Mouse (Mus musculus) small intestine, adult 2 months (tissue): ENCODE results near the gene Fam117b.

Experiments
- CTCF ChIP-seq: fragments of 200-500 bp; IDR thresholded peaks from 2 replicates; pipeline ENCODE4 v1.5.1; 2012; ENCODE audit warnings: low read depth, mild to moderate bottlenecking, control low read depth, inconsistent platforms, low read length, moderate library complexity, mixed read lengths; ENCODE audit not compliant: insufficient replicate concordance, insufficient read length; ENCODE audit errors: extremely low read depth
- POLR2A ChIP-seq: fragments of 200-500 bp; IDR thresholded peaks from 2 replicates; pipeline ENCODE4 v1.6.1; 2012; ENCODE audit warnings: low read depth, mild to moderate bottlenecking, control low read depth, inconsistent platforms, low read length, moderate library complexity

DNA sequence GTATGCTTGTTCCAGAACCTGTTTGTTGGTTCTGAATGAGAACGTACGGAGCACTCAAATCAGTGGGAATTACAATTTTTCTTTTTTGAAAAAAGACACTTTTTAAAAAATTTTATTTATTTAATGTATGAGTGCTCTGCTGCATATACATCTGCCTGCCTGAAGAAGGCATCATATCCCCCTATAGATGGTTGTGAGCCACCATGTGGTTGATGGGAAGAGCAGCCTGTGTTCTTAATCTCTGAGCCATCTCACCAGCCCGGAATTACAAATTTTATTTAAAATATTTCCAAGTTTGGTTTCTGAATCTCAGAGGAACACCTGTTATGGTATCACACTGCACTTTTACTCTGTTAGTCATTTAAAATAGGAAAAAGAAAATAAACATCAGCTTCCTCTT, 38.8 kb upstream of the Fam117b start:
- TF ChIP-seq CTCF (no peak), POLR2A (no peak)
